Mouse (Mus musculus) ovary, postnatal 36 days (tissue): ENCODE data around the gene Lim2.

ENCODE experiments used
- DNase-seq: peaks from one replicate; pipeline ENCODE4 v3.0.0; 2022; ENCODE audit warnings: low spot score, mixed read lengths

The Lim2 gene

DNA sequence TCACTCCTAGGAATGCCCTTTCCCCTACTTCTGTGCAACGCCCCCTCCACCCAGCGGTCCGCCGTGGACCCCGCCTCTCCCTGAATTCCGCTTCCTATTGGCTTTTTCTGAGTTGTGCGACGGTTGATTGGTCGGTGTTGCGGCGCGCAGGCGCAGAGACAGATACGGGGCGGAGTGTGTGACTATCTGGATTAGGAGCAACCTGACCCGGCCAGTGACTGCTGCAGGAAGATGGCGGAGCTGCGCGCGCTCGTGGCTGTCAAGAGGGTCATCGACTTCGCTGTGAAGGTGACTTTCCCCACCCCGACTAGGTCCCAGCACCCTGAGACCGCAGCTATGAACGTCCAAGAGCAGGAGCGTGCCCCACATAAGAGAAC is 16.4 kb downstream of the Lim2 start, which contains the start of the genes Etfb and Gm45233:
Gene Etfb (plus strand): TSS at position 167 of the 377 bp plus-strand sequence.
Gene Gm45233 (plus strand): TSS at position 212 of the 377 bp plus-strand sequence.
- DNase-seq, result peak; percentile 92

DNA sequence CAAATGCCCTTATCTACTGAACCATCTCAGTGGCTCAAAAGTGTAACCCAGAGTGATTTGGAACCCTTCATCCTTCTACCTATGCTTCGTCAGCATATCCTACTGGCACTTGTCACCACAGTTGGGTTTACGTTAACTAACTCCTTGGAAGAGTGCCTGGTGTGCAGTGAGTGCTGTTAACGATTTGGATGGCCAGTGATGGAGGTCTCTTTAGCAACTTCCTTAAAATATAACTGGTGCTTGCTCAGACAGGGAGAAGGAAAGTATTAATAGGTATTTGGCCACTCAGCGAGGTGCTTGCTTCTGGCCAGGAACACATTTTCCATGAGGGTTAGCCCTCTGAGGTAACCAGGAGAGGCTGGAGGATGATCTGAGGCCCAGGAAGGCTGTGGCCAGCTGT is 20.3 kb downstream of the Lim2 start:
- no peak for DNase-seq

DNA sequence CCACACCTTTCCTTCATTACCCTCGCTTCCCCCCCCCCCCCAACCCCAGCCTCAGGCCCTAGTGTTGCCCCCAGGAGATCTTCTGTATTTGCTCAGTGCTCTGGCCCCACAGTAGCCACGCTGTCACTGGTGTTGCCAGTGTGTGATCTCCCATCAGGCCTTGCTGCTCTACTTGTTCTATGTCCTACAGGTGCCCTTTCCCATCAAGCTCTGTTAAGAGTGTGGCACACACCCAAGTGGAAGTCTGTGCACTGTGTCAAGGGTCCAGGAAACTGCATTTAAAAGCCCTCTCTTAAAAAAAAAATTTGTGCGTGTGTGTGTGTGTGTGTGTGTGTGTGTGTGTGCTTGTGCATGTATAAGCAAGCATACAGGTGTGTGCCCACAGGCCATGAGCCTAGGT is 20.8 kb downstream of the Lim2 start:
- no peak for DNase-seq

DNA sequence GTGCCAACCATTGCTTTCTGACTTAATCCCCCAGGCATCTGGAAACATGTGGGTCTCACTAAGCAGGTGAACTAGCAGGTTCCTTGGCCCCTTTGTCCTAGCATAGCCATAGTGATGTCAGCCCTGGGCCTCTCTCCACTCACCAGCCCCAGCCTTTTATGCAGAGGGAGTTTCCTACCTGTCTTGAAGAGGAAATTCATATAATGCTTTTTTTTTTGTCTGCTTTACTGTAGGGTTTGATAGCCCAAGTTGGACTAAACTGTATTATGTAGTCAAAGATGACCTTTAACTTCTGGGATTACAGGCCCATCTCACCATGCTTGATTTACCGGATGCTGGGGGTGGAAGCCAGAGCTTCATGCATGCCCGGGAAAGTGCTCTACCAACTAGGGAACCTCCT is 22.3 kb downstream of the Lim2 start:
- DNase-seq, result no peak

DNA sequence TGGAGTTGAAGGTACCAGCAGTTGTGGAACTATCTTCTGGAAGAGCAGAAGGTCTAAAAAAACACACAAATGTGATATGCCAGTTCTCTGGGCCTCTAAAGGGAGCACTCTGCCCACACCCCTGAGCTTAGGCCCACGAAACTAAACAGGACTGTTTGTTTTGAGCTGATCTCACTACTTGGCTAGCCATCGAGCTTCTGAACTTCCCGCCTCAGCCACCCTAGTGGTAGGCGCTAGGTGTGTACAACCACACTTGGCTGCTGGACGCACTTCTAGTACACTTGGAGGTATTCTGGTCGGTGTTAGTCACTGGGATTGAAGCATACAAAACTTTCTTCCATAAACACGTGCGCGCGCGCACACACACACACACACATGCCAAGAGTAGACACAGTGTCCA is 24.3 kb downstream of the Lim2 start:
- DNase-seq, result no peak

DNA sequence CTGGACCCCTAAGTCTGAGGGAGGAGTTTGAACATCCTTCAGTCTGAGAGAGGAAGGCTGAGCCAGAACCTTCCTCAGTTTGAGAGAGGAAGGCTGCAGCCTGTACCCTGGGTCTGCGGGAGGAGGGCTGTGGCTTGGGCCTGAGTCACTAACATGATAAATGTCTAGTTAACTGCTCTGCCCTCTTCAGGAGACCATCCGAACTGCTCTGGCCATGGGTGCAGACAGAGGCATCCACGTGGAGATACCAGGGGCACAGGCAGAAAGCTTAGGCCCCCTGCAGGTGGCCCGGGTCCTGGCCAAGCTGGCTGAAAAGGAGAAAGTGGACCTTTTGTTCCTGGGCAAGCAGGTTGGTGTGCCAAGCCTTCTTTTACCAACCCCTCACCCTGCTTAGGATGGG is 25.1 kb downstream of the Lim2 start:
- DNase-seq, result peak; percentile 17

DNA sequence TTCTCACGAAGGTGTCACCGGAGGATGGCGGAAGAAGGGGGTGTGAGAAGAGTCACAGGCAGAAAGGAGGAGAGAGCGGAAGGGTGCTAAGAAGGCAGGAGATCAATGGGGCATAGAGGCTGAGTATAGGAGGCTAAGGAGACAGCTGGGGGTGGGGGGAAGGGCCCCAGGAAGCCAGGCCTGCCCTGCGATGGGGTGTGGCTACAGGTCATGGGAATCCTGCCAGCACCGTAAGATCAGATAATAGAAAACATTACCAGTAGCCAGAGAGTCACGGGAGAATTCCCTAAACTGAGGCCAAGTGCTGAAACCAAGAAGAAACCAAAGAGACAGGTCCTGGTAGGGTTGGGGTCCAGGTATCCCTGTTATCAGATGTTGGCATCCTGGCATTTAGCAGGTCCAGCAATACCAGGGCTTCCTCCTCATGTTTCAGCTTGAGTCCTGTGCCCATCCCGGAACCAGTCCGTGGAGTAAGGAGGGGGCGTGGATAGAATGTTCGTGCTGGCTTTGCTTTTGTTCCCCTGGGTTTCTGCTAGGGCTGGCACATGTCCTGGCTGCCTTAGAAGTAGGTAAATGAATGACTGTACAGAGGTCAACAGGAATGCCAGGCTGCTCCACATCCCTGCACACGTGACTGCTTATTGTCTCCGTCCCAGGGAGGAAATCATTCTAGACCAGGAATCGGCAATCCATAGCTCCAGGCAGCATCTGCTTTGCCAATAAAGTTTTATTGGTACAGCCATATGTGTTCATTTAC is 26.3 kb downstream of the Lim2 start:
- no peak for DNase-seq

DNA sequence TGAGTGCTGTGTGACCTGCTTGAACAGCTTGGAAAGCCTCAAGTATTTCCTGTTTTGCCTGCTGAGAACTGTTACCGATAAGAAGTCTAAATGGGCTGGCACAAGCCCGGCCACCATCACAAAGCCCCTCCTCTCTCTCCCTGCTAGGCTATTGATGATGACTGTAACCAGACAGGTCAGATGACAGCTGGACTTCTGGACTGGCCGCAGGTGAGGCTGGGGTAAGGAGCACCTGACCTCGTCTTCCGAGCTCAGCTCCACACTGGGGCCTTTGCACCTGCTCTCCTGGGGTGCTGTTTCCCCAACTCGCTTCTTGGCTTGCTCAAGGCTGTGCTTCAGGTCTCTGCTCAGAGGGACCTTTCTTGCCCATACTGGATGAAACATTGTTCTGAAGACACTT is 26.9 kb downstream of the Lim2 start:
- no peak for DNase-seq

DNA sequence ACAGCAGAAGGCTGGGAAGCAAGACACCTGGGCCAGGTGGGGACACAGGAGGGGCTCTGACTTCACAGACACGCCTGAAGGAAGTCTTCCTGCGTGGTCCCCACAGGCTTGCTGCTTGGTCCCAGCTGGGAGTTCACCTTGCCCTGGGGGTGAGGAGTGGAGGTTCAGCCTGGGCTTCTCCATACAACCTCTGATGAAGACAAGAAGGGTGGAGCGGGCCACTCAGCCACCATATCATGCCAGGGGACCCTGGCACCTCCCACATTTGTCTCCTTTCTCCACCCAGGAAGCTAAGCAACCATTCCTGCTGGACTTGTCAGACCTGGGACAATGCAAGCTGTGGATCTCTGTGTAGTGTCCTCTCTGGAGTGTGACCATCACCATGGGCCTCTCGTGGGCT is 35.4 kb downstream of the Lim2 start, which contains the start of gene Vsig10l:
Gene Vsig10l (plus strand): TSS at position 301 of the 400 bp plus-strand sequence.
- DNase-seq, result no peak

DNA sequence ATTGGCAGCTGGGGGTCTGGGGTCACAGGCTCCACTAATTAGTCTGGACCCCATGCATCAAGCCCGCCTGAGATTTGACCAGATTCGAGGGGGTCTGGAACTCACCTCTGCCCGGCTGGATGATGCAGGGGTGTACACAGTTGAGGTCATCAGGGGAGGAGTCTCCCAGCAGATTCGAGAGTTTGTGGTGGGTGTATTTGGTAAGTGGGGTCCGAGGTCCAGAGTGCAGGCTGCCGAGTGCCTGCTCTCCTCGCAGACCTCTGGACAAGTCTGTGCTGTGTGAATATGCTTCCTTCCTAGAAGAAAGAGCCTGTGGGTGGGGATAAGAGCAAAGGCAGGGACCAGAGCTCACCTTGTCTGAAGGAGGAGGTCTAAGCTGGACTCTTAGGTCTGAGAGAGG is 36.5 kb downstream of the Lim2 start:
- DNase-seq, result no peak

DNA sequence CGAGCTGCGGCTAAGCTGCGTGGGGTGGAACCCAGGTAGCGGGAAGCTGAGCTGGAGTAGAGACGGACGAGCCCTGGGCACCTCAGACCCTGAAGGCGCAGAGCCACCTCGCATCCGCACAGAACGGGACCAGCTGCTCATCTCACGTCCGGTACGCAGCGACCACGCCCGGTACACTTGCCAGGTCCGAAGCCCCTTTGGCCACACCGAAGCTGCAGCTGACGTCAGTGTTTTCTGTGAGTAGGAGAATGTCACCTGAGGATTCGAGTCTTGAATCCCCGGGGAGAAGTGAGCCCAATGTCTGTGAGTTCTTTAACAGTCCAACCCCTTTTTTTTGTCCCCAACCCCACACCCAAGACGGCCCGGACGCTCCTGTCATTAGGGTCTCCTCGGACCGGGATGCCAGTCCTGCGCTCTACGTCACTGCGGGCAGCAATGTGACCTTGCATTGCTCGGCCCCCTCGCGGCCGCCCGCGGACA is 37.4 kb downstream of the Lim2 start:
- no peak for DNase-seq

DNA sequence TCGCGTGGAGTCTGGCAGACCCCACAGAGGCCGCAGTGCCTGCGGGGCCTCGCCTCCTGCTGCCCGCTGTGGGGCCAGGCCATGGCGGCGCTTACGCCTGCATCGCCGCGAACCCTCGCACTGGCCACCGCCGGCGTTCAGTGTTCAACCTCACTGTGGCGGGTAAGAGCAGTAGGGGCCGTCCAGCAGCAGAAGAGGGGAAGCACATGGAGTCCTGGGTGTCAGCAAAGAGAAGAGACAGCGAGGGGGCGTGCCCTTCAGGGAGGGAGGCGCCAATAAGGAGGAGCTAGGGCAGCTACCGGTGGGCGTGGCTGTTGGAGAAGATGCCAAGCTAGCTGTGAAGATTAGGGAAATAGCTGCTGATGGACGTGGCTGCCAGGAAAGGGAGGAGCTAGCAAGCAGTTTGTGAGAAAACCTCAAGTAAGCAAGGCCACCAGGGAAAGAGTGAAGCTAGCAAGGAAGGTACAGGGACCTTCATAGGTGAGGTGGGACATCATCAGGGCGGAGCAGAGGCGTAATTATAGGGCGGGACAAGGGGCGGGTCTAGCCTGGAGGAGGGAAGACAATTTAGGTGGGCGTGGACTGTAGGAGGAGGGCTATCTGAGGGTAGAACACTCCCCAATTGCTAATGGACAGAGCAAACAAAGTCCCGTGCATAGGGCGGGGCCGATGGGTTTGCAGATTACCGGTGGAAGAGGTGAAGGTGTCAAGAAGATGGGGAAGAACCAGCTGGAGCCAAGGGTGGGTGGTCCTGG is 38.1 kb downstream of the Lim2 start:
- peak; percentile 86 for DNase-seq

DNA sequence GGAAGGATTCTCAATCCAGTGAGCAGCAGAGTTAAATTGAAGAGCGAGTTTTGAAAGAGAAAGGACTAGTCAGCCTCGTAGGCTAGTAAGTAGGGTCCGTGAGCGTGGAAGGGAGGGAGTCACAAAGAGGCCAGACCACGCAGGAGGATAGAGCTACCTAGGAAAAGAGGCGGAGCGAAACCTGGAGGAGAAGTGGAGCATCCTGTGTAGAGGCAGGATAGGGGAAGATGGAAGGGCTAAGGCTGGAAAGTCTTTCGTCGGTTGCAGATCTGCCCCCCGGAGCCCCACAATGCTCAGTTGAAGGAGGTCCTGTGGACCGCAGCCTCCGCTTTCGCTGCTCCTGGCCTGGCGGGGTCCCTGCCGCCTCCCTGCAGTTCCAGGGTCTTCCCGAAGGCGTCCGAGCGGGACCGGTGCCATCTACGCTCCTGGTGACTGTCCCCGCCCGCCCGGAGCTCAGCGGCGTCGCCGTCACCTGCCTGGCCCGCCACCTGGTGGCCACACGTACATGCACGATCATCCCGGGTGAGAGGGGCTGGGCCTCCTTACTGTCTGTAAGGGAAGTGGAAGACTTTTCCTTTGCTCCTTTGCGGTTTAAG is 38.7 kb downstream of the Lim2 start:
- DNase-seq, result peak; percentile 82

DNA sequence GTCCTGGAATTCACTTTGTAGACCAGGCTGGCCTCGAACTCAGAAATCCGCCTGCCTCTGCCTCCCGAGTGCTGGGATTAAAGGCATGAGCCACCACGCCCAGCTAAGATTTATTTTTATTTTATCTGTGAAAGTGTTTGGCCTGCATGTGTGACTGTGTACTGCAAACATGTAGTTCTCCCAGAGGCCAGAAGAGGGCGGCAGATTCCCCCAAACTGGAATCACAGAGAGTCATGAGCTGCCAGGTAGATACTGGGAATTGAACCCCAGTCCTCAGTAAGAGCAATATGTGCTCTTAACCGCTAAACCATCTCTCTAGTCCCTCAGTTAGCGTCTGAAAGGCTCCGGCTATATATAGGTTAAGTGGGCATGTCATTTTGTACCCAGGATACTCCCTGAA is 42.9 kb downstream of the Lim2 start:
- no peak for DNase-seq

DNA sequence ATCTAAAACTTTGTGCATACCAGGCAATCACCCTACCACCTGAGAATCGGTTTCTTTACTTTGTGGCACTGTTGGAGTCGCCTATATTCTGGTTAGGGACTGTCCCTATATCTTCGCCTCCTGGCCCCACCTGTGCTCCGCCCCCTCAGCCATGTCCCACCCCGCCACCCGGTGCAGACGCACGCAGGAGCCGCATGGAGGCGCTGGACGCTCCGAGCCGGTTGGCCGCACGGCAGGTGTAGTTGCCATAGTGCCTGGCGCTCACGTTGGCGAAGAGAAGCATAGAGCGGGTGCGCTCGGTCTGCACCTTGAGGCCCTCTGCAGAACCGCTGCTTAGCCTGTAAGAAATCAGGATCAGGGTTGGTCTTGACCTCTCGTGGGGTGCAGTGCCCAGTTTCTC is 48.2 kb downstream of the Lim2 start:
- no peak for DNase-seq

DNA sequence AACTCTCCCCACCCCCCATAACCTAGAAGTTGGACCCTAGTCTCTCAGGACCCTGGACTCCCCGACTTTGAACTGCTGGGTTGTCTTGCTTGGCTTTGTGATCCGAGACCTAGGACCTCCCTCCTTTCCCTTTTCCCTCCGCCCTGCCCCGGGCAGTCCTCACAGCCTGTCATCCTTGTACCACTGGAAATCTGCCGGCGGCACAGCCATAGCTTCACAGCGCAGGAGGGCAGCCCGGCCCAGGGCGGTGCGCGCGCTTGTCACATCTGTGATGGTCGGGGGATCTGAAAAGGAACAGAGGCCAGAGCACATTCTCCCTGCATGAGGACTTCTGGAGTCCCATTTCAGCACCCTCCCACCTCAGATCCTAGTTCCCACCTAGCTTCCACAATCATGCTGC is 48.9 kb downstream of the Lim2 start:
- DNase-seq, result no peak

DNA sequence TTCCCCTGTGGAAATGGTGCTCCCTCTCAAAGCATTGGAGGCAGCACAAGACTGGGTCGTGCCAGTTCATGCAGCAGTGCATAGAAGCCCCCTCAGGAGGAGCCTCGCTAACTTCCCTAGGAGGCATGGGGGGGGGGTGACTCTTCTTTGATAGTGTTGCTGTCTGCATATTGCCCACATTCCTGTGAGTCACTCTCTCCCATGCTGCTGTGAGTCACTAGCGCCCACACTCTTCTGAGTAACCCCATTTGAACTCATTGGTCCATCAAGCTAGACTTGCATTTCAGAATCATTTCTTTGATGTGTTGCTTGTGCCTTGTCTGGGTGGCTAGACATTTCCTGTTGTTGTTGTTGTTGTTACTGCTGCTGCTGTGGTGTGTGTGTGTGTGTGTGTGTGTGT is 53.7 kb downstream of the Lim2 start:
- no peak for DNase-seq

DNA sequence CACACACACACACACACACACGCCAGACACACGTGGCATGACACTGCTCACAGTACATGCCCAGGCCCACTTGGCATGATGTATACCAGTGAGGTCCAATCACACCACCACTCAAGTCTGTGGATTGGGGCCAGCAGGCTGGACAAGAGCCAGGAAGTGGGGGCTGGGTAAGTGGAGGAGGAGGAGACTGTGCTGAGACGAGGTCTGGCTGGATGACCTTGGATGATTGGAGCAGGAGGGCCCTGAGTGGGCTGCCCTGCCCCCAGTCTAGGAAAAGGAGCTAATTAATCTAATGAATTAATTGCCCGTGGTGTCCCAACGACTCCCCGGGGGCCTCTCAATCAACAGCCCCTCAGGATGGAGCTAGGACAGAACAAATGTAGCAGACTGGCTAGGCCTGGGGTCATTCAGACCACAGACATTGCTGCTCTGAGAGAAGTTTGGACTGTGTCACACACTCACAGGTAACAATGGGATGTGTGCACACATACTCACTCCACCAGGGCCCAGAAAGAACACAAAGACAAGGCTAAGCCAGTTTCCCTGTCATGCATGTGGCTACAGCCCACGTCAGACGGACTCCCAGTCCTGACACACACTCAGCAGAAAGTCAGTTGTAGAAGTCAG is 54.7 kb downstream of the Lim2 start:
- DNase-seq, result no peak

DNA sequence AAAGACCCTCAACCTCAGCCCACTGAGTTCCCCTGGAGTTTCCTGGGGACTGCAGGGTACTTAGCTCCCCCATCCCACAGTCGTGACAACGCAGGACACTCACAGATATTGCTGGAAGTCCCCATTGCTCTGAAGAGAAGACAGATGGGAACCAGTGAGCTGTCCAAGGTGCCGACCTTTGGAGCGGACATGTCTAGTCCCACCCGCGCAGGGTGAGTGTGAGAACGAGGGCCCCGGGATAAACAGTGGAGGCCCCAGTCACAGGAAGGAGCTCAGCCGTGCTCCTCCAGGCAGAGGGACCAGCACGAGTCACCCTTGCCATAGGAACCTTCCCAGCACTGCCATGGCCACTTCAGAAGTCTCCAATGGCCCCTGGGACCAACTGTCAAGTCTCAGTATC is 55.8 kb downstream of the Lim2 start:
- DNase-seq, result peak; percentile 42
